Mouse (Mus musculus) midbrain, embryonic 12.5 days (tissue): ENCODE results near the gene Ube4b. TPM values are rescaled to one million over a fixed set of nuclear protein-coding genes. Genes with fewer than 3 reads are reported as not detected.

Source experiments
- ATAC-seq: fragments of 200-750 bp; cut with Nextera tagmentation; 2 replicates; pipeline ENCODE4 v1.8.0; 2017; ENCODE audit warnings: low read depth, moderate TSS enrichment, moderate library complexity; ENCODE audit not compliant: low FRiP score
- H3K27ac ChIP-seq: fragments of 300-500 bp; sonication (generic); replicated peaks from 2 replicates; pipeline ENCODE4 v1.5.1; 2016; ENCODE audit warnings: mild to moderate bottlenecking
- H3K27me3 ChIP-seq: fragments of 300-500 bp; sonication (generic); 2 replicates; pipeline ENCODE4 v1.6.1; 2016; ENCODE audit warnings: mild to moderate bottlenecking
- H3K36me3 ChIP-seq: fragments of 300-500 bp; sonication (generic); 2 replicates; pipeline ENCODE4 v1.6.1; 2016
- H3K4me1 ChIP-seq: fragments of 300-500 bp; sonication (generic); 2 replicates; pipeline ENCODE4 v1.6.1; 2016
- H3K4me2 ChIP-seq: fragments of 300-500 bp; sonication (generic); replicated peaks from 2 replicates; pipeline ENCODE4 v1.6.1; 2016; ENCODE audit warnings: mild to moderate bottlenecking, moderate library complexity
- H3K4me3 ChIP-seq: fragments of 300-500 bp; sonication (generic); 2 replicates; pipeline ENCODE4 v1.5.1; 2016; ENCODE audit warnings: mild to moderate bottlenecking
- H3K9ac ChIP-seq: fragments of 300-500 bp; sonication (generic); replicated peaks from 2 replicates; pipeline ENCODE4 v1.6.1; 2016; ENCODE audit warnings: mild to moderate bottlenecking, moderate library complexity
- H3K9me3 ChIP-seq: fragments of 300-500 bp; sonication (generic); 2 replicates; pipeline ENCODE4 v1.6.1; 2016; ENCODE audit warnings: mild to moderate bottlenecking
- WGBS: fragments of 180-500 bp; shearing (Covaris S2); methylation state at CpG from one replicate; pipeline ENCODE4 v1.1.7; 2016; 5-methylcytosine and 5-hydroxymethylcytosine counted together
- polyA plus RNA-seq: library from polyadenylated mRNA; unstranded; fragments of >200 nt; fragmentation: Nextera tagmentation; extraction: Ambion mirVana; gene quantifications from 2 replicates; pipeline ENCODE4 v1.2.1, GENCODE M21; 2016

Gene Ube4b
- polyA plus RNA-seq, 1 experiment from 2014 or later = 78.2 TPM

DNA sequence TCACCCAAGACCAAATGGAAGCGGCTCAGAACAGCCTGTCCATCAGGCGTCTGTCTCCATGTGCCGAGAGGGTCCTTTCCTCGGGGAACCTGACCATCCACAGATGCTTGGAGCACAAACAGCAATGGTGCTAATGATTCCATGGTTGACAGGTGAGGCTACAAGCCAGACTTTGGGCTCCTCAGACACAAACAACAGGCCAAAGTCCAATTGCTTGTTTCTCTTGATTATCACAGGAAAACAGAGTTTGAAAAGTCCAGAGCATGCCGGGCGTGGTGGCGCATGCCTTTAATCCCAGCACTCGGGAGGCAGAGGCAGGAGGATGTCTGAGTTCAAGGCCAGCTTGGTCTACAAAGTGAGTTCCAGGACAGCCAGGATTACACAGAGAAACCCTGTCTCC, 71.9 kb downstream of the Ube4b start:
- Histone ChIP-seq H3K9me3 (no peaks in the 10 kb centered on the region), H3K4me3 (no peak overlapping the region), H3K4me2 (no peak overlapping the region), H3K36me3 (peaks cover 98% of the 10 kb centered on the region), H3K27me3 (no peaks in the 10 kb centered on the region), H3K9ac (no peak overlapping the region), H3K4me1 (no peaks in the 10 kb centered on the region), H3K27ac (no peak overlapping the region)
- no peak for ATAC-seq
- 96% methylated on average over 8 of the region's 8 CpGs for WGBS

DNA sequence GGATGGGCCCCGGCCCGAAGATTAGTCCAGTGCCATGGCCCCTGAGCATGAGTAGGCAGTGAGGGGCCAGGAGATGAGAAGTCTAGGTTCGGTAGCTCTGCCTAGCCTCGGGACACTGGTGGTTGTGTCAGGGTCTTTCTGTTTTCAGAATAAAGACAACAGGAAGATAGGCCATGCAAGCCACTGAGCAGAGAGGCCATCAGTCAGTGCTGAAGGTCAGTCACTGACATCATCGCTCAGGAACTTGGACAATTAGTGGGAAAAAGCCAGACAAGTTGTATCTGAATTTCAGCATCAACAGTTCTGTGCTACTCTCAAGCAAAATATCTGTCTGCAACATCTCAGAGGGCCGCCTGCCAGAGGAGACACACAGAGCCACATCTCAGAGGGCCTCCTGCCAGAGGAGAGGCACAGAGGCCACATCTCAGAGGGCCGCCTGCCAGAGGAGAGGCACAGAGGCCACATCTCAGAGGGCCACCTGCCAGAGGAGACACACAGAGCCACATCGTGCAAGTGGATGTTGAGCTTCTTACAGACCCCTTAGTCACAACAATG, 74.9 kb downstream of the Ube4b start:
- no peak for ATAC-seq
- Histone ChIP-seq H3K36me3 (peaks cover 88% of the 10 kb centered on the region), H3K9me3 (no peaks in the 10 kb centered on the region), H3K9ac (no peak overlapping the region), H3K4me2 (no peak overlapping the region), H3K27ac (no peak overlapping the region), H3K27me3 (no peaks in the 10 kb centered on the region), H3K4me1 (no peaks in the 10 kb centered on the region), H3K4me3 (no peak overlapping the region)
- 93% methylated on average over 8 of the region's 8 CpGs for WGBS

DNA sequence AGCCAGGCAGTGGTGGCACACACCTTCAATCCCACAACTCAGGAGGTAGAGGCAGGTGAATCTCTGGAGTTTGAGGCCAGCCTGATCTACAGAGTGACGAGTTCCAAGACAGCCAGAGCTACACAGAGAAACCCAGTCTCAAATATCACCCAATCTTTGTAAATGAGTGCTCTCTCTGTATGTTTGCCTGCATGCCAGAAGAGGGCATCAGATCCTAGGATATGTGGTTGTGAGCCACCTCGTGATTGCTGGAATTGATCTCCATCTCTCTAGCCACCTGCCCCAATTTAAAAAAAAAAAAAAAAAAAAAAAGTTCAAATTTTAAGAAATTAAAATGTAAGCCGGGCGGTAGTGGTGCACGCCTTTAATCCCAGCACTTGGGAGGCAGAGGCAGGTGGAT, 77.6 kb downstream of the Ube4b start:
- H3K27me3 ChIP-seq = no peaks in the 10 kb centered on the region
- no peak overlapping the region for H3K4me2 ChIP-seq
- H3K27ac ChIP-seq = no peak overlapping the region
- H3K36me3 ChIP-seq = peaks cover 88% of the 10 kb centered on the region
- no peaks in the 10 kb centered on the region for H3K4me1 ChIP-seq
- no peak overlapping the region for H3K4me3 ChIP-seq
- whole genome bisulfite sequencing = 83% methylated on average over 5 of the region's 5 CpGs
- H3K9ac ChIP-seq = no peak overlapping the region
- no peak for ATAC-seq
- no peaks in the 10 kb centered on the region for H3K9me3 ChIP-seq

DNA sequence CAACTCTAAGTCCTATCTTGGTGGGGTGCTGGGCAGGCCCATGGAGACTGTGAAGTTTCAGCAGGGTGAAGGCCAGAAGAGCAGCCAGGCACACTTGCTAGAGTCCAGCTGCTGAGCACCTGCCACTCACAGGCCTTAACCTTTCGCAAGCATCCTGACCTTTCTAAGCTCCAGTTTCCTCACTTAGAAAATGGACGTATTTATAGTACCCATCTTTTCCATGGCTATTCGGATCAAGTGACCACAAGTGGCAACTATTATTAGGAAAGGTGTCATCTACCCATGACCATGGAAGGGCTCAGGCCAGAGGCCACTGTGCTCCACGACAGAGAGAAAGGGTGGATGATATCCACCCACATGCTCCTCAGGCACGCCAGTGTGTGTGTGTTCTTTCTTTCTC, 80.7 kb downstream of the Ube4b start:
- Histone ChIP-seq H3K4me1 (no peaks in the 10 kb centered on the region), H3K36me3 (peaks cover 88% of the 10 kb centered on the region), H3K27me3 (no peaks in the 10 kb centered on the region), H3K4me3 (no peak overlapping the region), H3K27ac (no peak overlapping the region), H3K4me2 (no peak overlapping the region), H3K9me3 (no peaks in the 10 kb centered on the region), H3K9ac (no peak overlapping the region)
- 91% methylated on average over 5 of the region's 5 CpGs for WGBS
- no peak for ATAC-seq

- Histone ChIP-seq H3K27ac (no peak overlapping the region), H3K36me3 (peaks cover 83% of the 10 kb centered on the region), H3K9me3 (no peaks in the 10 kb centered on the region), H3K4me2 (no peak overlapping the region), H3K27me3 (no peaks in the 10 kb centered on the region), H3K4me3 (no peak overlapping the region), H3K4me1 (no peaks in the 10 kb centered on the region), H3K9ac (no peak overlapping the region)
- no peak for ATAC-seq
- WGBS = 77% methylated on average over 8 of the region's 8 CpGs
Measured at GRCm38 (mm10) chr4:149344311-149344710, 82.2 kb downstream of the Ube4b start.

GRCm38 (mm10) chr4:149340680-149341079, 85.9 kb downstream of the Ube4b start:
- no peak overlapping the region for H3K9ac ChIP-seq
- no peaks in the 10 kb centered on the region for H3K4me1 ChIP-seq
- H3K9me3 ChIP-seq = no peaks in the 10 kb centered on the region
- H3K4me3 ChIP-seq = no peak overlapping the region
- peaks cover 84% of the 10 kb centered on the region for H3K36me3 ChIP-seq
- WGBS = 64% methylated on average over 2 of the region's 2 CpGs
- no peak overlapping the region for H3K27ac ChIP-seq
- no peak for ATAC-seq
- H3K4me2 ChIP-seq = no peak overlapping the region
- no peaks in the 10 kb centered on the region for H3K27me3 ChIP-seq

- WGBS = 66% methylated on average over 5 of the region's 5 CpGs
- no peaks in the 10 kb centered on the region for H3K27me3 ChIP-seq
- ATAC-seq = no peak
- peaks cover 84% of the 10 kb centered on the region for H3K36me3 ChIP-seq
- H3K9me3 ChIP-seq = no peaks in the 10 kb centered on the region
- no peak overlapping the region for H3K9ac ChIP-seq
- H3K27ac ChIP-seq = no peak overlapping the region
- no peak overlapping the region for H3K4me2 ChIP-seq
- no peaks in the 10 kb centered on the region for H3K4me1 ChIP-seq
- H3K4me3 ChIP-seq = no peak overlapping the region
Measured at GRCm38 (mm10) chr4:149339426-149340214, 86.9 kb downstream of the Ube4b start.

- no peak for ATAC-seq
- no peak overlapping the region for H3K9ac ChIP-seq
- 93% methylated on average over 2 of the region's 2 CpGs for WGBS
- no peaks in the 10 kb centered on the region for H3K9me3 ChIP-seq
- H3K27ac ChIP-seq = no peak overlapping the region
- H3K27me3 ChIP-seq = no peaks in the 10 kb centered on the region
- H3K4me2 ChIP-seq = no peak overlapping the region
- no peak overlapping the region for H3K4me3 ChIP-seq
- no peaks in the 10 kb centered on the region for H3K4me1 ChIP-seq
- H3K36me3 ChIP-seq = peaks cover 81% of the 10 kb centered on the region
Measured at GRCm38 (mm10) chr4:149338137-149338536, 88.4 kb downstream of the Ube4b start.

DNA sequence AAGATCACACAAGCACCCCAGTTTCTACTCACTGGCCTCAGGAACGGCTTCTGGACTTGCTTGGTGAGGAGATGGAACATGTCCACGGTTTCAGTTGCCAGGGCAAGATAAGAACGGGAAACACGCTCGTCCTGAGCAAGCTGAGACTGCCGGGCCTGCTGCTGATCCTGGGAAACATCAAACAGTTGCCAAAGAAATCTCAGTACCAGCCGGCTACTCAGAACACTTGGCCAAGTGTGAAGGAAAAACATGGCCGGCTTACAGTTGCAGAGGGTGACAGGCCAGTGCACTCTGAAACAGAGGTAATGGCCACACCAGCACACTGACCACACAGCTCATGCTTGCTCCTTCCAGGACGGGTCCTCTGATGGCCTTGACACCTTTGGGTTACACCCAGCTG, 89.2 kb downstream of the Ube4b start:
- Histone ChIP-seq H3K36me3 (peaks cover 82% of the 10 kb centered on the region), H3K9ac (no peak overlapping the region), H3K27me3 (no peaks in the 10 kb centered on the region), H3K4me1 (no peaks in the 10 kb centered on the region), H3K9me3 (no peaks in the 10 kb centered on the region), H3K4me2 (no peak overlapping the region), H3K27ac (no peak overlapping the region), H3K4me3 (no peak overlapping the region)
- ATAC-seq = no peak
- 95% methylated on average over 9 of the region's 9 CpGs for WGBS

DNA sequence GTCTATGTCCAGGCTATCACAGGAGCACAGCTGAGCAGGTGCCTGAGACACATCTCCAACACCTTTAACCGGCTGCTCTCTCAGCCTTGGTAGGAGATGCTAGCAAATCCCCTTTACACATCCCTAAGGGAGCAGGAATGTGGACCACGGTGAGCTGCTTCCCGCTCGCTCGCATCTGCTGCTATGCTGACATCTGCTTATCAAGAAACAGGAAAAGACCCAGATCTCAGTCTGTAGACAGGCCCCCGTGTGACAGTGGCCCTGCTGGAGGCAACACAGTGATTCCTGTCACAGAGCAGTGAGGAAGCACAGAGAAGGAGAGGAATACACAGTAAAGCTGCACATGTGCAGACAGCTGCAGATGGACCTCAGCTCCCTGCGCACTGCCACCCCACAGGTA, 90.2 kb downstream of the Ube4b start:
- H3K36me3 ChIP-seq = peaks cover 81% of the 10 kb centered on the region
- H3K9me3 ChIP-seq = no peaks in the 10 kb centered on the region
- H3K27me3 ChIP-seq = no peaks in the 10 kb centered on the region
- no peak overlapping the region for H3K27ac ChIP-seq
- no peak overlapping the region for H3K4me2 ChIP-seq
- no peak overlapping the region for H3K4me3 ChIP-seq
- ATAC-seq = no peak
- H3K9ac ChIP-seq = no peak overlapping the region
- no peaks in the 10 kb centered on the region for H3K4me1 ChIP-seq
- WGBS = 97% methylated on average over 7 of the region's 7 CpGs

DNA sequence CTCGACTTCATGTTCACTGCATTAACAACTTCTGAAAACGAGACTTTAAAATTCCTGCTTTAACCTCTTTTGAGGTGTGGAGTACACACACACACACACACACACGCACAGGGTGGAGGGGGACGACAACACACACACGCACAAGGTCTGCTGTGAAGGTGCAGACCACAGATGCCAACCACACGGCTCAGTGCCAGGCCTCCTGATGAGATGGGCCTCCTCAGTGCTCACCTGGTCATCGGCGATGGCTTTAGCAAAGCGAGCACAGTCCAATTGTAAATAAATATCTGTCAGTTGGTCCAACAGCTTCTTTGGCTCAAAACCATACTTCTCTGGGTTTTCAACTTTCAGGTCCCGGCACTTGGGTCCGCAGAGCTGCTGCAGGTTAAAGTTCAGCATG, 91.7 kb downstream of the Ube4b start:
- Histone ChIP-seq H3K36me3 (peaks cover 88% of the 10 kb centered on the region), H3K27me3 (no peaks in the 10 kb centered on the region), H3K4me2 (no peak overlapping the region), H3K4me1 (no peaks in the 10 kb centered on the region), H3K9me3 (no peaks in the 10 kb centered on the region), H3K27ac (no peak overlapping the region), H3K9ac (no peak overlapping the region), H3K4me3 (no peak overlapping the region)
- 94% methylated on average over 11 of the region's 11 CpGs for WGBS
- ATAC-seq = no peak

DNA sequence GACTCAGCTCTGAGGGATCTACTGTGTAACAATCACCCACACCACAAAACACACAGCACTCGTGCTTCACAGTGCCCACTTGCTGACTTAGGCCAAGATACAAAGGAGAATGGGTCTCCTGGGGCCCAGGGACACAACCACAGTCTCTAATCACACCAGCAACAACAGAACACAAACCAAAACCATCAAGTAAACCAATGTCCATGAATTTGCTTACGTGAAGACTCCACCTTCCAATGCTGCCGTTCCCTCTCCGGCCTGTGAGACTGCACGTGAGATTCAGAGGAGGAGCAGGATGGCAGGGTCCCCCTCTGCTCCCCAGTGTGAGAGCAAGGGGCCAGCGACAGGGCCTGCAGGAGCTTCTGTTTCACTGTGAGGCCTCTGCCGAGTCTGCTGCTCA, 93.8 kb downstream of the Ube4b start:
- no peak overlapping the region for H3K4me2 ChIP-seq
- H3K27ac ChIP-seq = no peak overlapping the region
- no peak overlapping the region for H3K9ac ChIP-seq
- H3K4me3 ChIP-seq = no peak overlapping the region
- WGBS = 93% methylated on average over 7 of the region's 7 CpGs
- no peaks in the 10 kb centered on the region for H3K4me1 ChIP-seq
- no peaks in the 10 kb centered on the region for H3K27me3 ChIP-seq
- H3K36me3 ChIP-seq = peaks cover 92% of the 10 kb centered on the region
- no peak for ATAC-seq
- no peaks in the 10 kb centered on the region for H3K9me3 ChIP-seq

- no peak overlapping the region for H3K4me2 ChIP-seq
- no peak overlapping the region for H3K9ac ChIP-seq
- 98% methylated on average over 5 of the region's 5 CpGs for WGBS
- H3K27ac ChIP-seq = no peak overlapping the region
- H3K4me1 ChIP-seq = no peaks in the 10 kb centered on the region
- ATAC-seq = no peak
- H3K27me3 ChIP-seq = no peaks in the 10 kb centered on the region
- no peak overlapping the region for H3K4me3 ChIP-seq
- H3K9me3 ChIP-seq = no peaks in the 10 kb centered on the region
- H3K36me3 ChIP-seq = peaks cover 81% of the 10 kb centered on the region
Measured at GRCm38 (mm10) chr4:149330495-149330894, 96.1 kb downstream of the Ube4b start.
